Mouse (Mus musculus) embryonic facial prominence, embryonic 11.5 days (tissue): ENCODE data around the gene Cerk. TPM values are rescaled to one million over a fixed set of nuclear protein-coding genes. Genes with fewer than 3 reads are reported as not detected.
A peak's percentile ranks its signal among the peaks of the same experiment; 100 is the strongest.
"Not testable (repeated sequence)": the region's sequence is repeated elsewhere in the genome, so short reads cannot be mapped to it uniquely, and the experiment has no call there.

Experiments
- ATAC-seq: fragments of 200-750 bp; cut with Nextera tagmentation; replicated peaks from 2 replicates; pipeline ENCODE4 v1.8.0; 2017; ENCODE audit warnings: low read depth; ENCODE audit not compliant: insufficient number of reproducible peaks, low FRiP score, low TSS enrichment
- DNase-seq: peaks from one replicate; pipeline ENCODE4 v3.0.0-alpha.2; 2015; ENCODE audit warnings: low spot score
- H3K27ac ChIP-seq: fragments of 300-500 bp; sonication (generic); replicated peaks from 2 replicates; pipeline ENCODE4 v1.5.1; 2014; ENCODE audit warnings: mild to moderate bottlenecking, low read depth, low read length, control low read depth
- H3K27me3 ChIP-seq: fragments of 300-500 bp; sonication (generic); 2 replicates; pipeline ENCODE4 v1.6.1; 2014; ENCODE audit warnings: mild to moderate bottlenecking, low read length, moderate library complexity, mixed read lengths; ENCODE audit not compliant: control insufficient read depth, insufficient read depth
- H3K36me3 ChIP-seq: fragments of 300-500 bp; sonication (generic); replicated peaks from 2 replicates; pipeline ENCODE4 v1.6.1; 2014; ENCODE audit warnings: low read depth, mild to moderate bottlenecking, low read length, moderate library complexity, mixed read lengths; ENCODE audit not compliant: control insufficient read depth, insufficient read depth
- H3K4me1 ChIP-seq: fragments of 300-500 bp; sonication (generic); 2 replicates; pipeline ENCODE4 v1.6.1; 2014; ENCODE audit warnings: low read length, mixed read lengths; ENCODE audit not compliant: control insufficient read depth, insufficient read depth
- H3K4me2 ChIP-seq: fragments of 300-500 bp; sonication (generic); 2 replicates; pipeline ENCODE4 v1.6.1; 2014; ENCODE audit warnings: low read depth, mild to moderate bottlenecking, control low read depth, low read length, moderate library complexity
- H3K4me3 ChIP-seq: fragments of 300-500 bp; sonication (generic); 2 replicates; pipeline ENCODE4 v1.5.1; 2014; ENCODE audit warnings: low read depth, low read length, control low read depth
- H3K9ac ChIP-seq: fragments of 300-500 bp; sonication (generic); replicated peaks from 2 replicates; pipeline ENCODE4 v1.6.1; 2014; ENCODE audit warnings: mild to moderate bottlenecking, control low read depth, low read length
- H3K9me3 ChIP-seq: fragments of 300-500 bp; sonication (generic); replicated peaks from 2 replicates; pipeline ENCODE4 v1.6.1; 2016; ENCODE audit warnings: mild to moderate bottlenecking, low read length, inconsistent platforms, mixed read lengths; ENCODE audit not compliant: control insufficient read depth
- WGBS: fragments of 180-500 bp; shearing (Covaris S2); extraction: QIAGEN DNeasy Blood & Tissue Kit; methylation state at CpG from one replicate; pipeline ENCODE4 v1.1.7; 2014; 5-methylcytosine and 5-hydroxymethylcytosine counted together
- polyA plus RNA-seq: library from polyadenylated mRNA; unstranded; fragments of >200 nt; fragmentation: Nextera tagmentation; extraction: Ambion mirVana; gene quantifications from 2 replicates; pipeline ENCODE4 v1.2.1, GENCODE M21; 2014

Cerk gene
- polyA plus RNA-seq, 1 experiment from 2014 or later = 16.3 TPM

DNA sequence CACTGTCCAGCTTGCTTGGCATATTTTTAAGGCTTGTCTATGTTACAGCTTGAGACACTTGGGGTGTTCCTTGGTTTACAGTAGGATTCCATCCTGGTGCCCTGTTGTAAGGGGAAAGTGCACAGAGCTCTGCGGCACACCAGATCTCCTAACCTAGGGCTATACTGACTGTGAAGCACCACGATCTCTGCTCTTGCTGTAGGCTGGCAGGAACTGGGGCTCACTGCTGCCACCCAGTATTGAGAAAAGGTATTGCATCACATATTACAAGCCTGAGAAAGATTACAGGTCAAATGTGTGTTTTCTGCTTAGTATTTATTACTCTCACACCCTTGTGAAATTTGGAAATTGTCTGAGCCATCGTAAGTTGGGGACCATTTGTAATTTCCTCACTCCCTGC, 42.2 kb upstream of the Cerk start:
- Histone ChIP-seq H3K9me3 (no peaks in the 10 kb centered on the region), H3K4me3 (no peak overlapping the region), H3K27ac (no peak overlapping the region), H3K36me3 (no peaks in the 10 kb centered on the region), H3K4me2 (no peak overlapping the region), H3K9ac (no peak overlapping the region), H3K4me1 (no peaks in the 10 kb centered on the region), H3K27me3 (no peaks in the 10 kb centered on the region)
- peak; percentile 51 for DNase-seq
- 38% methylated on average over 3 of the region's 3 CpGs for WGBS
- ATAC-seq = no peak

DNA sequence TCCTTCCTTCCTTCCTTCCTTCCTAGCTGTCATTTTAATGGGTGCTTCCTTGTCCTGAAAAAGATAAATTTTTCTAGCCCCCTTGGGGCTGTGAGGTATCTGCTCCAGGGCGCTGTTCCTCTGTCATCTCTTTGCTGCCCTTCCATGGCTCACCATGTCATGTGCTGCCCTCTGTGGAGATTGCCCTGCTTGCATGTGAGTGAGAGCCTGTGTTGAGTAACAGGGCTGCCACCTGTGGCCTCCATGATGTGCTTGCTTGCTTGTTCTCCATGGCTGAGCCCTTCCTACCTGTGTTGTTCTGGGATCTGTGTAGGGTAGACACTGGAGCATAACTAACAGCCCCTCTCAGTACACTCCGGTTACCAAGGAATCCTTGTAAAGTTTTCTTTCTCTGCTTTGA, 41.0 kb upstream of the Cerk start:
- no peak overlapping the region for H3K27ac ChIP-seq
- WGBS = 77% methylated on average over 2 of the region's 2 CpGs
- no peak overlapping the region for H3K4me3 ChIP-seq
- no peaks in the 10 kb centered on the region for H3K4me1 ChIP-seq
- ATAC-seq (no peak), DNase-seq (no peak)
- no peaks in the 10 kb centered on the region for H3K36me3 ChIP-seq
- no peak overlapping the region for H3K9ac ChIP-seq
- no peak overlapping the region for H3K4me2 ChIP-seq
- H3K27me3 ChIP-seq = no peaks in the 10 kb centered on the region
- no peaks in the 10 kb centered on the region for H3K9me3 ChIP-seq

DNA sequence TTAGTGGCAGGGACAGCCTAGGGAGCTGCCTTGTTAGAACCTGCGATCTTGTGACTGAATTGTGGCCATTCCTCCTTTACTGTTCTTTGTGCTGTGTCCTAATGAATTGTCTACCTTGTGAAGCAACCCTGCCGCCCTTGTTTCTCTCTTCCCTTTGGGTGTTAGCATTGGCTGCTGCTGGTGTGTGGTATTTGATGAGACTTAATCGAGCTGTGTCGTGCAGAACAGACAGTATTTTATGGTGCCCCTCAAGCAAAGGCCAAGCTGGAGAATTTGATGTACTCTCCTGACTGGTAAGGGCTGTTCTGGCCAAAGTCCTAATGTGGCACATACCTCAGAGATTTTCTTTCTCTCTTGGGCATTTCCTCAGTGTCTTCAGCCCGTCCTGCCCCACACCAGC, 40.3 kb upstream of the Cerk start:
- WGBS = 77% methylated on average over 5 of the region's 5 CpGs
- ATAC-seq (no peak), DNase-seq (no peak)
- no peak overlapping the region for H3K4me3 ChIP-seq
- H3K4me2 ChIP-seq = no peak overlapping the region
- H3K27me3 ChIP-seq = no peaks in the 10 kb centered on the region
- H3K9ac ChIP-seq = no peak overlapping the region
- no peaks in the 10 kb centered on the region for H3K9me3 ChIP-seq
- H3K27ac ChIP-seq = no peak overlapping the region
- no peaks in the 10 kb centered on the region for H3K4me1 ChIP-seq
- H3K36me3 ChIP-seq = no peaks in the 10 kb centered on the region

DNA sequence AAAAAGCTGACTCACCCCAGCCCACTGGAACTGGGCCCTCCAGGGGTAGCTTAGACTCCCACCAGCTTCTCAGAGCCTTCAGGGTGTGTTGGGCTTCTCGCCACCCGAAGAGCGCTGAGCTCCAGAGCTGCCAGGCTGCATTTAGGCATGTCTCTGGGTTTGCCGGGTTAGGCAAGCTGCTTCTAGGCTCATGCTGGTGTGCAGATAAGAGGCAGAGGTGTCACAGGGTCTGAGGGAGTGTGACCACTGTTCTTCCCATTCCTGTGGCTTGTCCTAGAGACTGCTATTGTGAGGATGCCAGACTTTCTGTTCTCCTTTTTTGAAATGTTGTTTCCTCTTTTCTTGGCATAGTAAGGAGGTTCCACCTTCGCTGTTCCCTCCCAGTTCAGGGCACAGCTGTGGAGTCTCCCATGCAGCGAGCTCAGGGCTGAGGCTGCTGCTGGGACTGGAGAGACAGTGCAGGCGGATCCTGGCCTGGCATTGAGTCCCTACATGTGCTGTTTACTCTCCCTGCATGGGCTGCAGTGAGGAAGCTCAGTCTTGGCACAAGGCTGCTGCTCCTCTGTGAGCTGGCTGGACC, 39.1 kb upstream of the Cerk start:
- no peak for ATAC-seq
- Histone ChIP-seq H3K4me2 (no peak overlapping the region), H3K36me3 (no peaks in the 10 kb centered on the region), H3K27ac (no peak overlapping the region), H3K4me3 (no peak overlapping the region), H3K9ac (no peak overlapping the region), H3K27me3 (no peaks in the 10 kb centered on the region), H3K9me3 (no peaks in the 10 kb centered on the region), H3K4me1 (no peaks in the 10 kb centered on the region)
- no peak for DNase-seq
- WGBS = 89% methylated on average over 7 of the region's 7 CpGs

DNA sequence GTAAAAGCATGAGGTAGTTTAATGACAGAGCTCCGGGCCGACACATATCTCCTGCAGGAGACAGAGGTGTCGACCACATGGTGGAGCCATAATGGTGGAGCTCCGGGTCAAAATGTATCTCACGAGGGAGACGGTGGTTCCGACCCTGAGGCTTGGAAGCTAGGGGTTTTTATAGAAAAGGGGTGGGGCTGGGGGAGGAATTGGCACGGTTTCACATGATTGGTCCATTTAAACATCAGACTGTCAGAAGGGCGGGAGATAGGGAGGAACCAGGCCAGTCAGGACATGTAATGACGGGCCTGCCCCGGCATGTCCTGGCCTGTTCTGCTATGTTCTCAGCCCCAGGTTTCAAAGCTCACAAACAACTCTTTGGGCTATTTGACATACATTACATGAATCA, 36.0 kb upstream of the Cerk start:
- not testable (repeated sequence) for H3K9ac ChIP-seq, H3K4me2 ChIP-seq, H3K9me3 ChIP-seq, DNase-seq, H3K4me3 ChIP-seq, H3K36me3 ChIP-seq, H3K27me3 ChIP-seq, H3K4me1 ChIP-seq, ATAC-seq, H3K27ac ChIP-seq
- WGBS = 89% methylated on average over 11 of the region's 11 CpGs

DNA sequence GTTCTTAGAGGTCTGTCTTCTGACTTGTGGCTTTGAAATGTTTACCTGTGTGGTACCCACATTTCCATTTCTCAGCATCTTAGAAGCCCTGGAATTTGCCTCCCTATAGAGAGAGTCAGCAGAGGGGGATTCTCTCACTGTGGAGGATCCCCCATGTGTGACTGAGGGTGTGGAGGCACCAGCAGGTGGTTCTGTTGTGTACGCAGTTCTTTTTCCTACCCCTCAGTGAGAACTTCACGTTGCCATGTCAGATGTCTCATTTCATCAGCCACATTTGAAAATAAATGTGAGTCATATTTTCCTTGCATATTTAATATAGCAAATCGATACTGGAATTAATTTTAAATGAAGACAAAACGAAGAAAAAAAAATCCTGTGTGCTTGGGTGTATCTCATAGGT, 35.4 kb upstream of the Cerk start:
- H3K27me3 ChIP-seq = no peaks in the 10 kb centered on the region
- no peak for ATAC-seq
- H3K4me1 ChIP-seq = no peaks in the 10 kb centered on the region
- no peak overlapping the region for H3K27ac ChIP-seq
- no peaks in the 10 kb centered on the region for H3K36me3 ChIP-seq
- no peak for DNase-seq
- WGBS = 82% methylated on average over 4 of the region's 4 CpGs
- H3K9me3 ChIP-seq = no peaks in the 10 kb centered on the region
- no peak overlapping the region for H3K4me3 ChIP-seq
- no peak overlapping the region for H3K9ac ChIP-seq
- no peak overlapping the region for H3K4me2 ChIP-seq

DNA sequence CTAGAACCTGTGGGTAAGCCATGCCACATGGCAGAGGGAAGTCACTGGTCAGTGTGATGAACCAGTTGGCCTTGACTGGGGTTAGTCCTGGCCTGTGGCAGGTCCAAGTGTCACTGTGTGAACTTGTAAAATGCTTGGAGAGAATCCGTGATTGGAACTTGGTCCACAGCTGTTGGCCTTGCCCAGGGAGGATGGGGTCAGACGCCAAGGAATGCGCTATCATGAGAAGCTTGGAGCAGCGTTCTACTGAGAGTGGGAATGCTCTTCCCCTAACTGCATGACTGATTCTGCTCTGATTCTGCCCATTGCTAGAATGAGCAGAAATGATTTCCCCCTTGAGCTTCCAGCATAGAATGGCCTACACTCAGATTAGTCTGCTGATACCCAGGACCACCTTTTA, 34.8 kb upstream of the Cerk start:
- H3K4me3 ChIP-seq = no peak overlapping the region
- WGBS = 89% methylated on average over 4 of the region's 4 CpGs

DNA sequence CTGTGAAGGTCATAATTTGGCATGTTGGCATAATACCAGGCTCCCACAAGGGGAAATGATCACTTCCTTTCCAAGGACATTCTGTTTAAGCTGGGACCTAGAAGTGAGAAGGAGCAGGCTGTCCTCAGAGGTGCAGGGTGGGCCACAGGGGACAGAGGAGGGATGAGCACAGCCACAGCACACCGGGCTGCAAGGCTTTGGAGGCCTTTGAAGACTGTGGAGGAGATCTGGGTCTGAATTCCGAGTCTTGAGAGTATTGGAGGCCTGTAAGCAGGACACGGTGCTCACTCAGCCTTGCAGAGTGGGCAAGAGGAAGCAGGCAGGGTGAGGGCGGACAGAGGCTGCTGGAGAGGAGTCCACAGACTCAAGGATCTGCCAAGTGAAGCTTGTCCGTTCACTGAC, 34.3 kb upstream of the Cerk start:
- Histone ChIP-seq H3K4me1 (no peaks in the 10 kb centered on the region), H3K36me3 (no peaks in the 10 kb centered on the region), H3K9me3 (no peaks in the 10 kb centered on the region), H3K27ac (no peak overlapping the region), H3K4me2 (no peak overlapping the region), H3K27me3 (no peaks in the 10 kb centered on the region), H3K4me3 (no peak overlapping the region), H3K9ac (no peak overlapping the region)
- ATAC-seq (no peak), DNase-seq (no peak)
- WGBS = 79% methylated on average over 5 of the region's 5 CpGs

More for the DNA sequence above, 34.8 kb upstream of the Cerk start:
- Histone ChIP-seq H3K9ac (no peak overlapping the region), H3K4me2 (no peak overlapping the region), H3K9me3 (no peaks in the 10 kb centered on the region), H3K4me1 (no peaks in the 10 kb centered on the region), H3K27me3 (no peaks in the 10 kb centered on the region), H3K36me3 (no peaks in the 10 kb centered on the region), H3K27ac (no peak overlapping the region)
- no peak for DNase-seq
- no peak for ATAC-seq
